Mouse (Mus musculus): ENCODE results near the gene 1520401A03Rik. TPM values are rescaled to one million over a fixed set of nuclear protein-coding genes. Genes with fewer than 3 reads are reported as not detected.

The 1520401A03Rik gene
- polyA plus RNA-seq, 1 experiment: 0.40 TPM

GRCm38 (mm10) chr17:23674271-23674952 lies 48.2 kb downstream of the 1520401A03Rik start:
- H3K79me2 ChIP-seq (ENCODE audit: control insufficient read depth, insufficient read depth): peaks cover 34% of the 10 kb centered on the region
- H3K4me2 ChIP-seq (ENCODE audit: low read depth): peak overlapping the region; percentile 99
- H3ac ChIP-seq (ENCODE audit: control insufficient read depth, insufficient read length): peak overlapping the region; percentile 15
- H3K36me3 ChIP-seq (ENCODE audit: control insufficient read depth, insufficient read depth): peaks cover 14% of the 10 kb centered on the region
- no peaks in the 10 kb centered on the region for H3K27me3 ChIP-seq (ENCODE audit: control insufficient read depth, insufficient read depth, insufficient read length)
- H3K4me3 ChIP-seq: peak overlapping the region; percentile 99
- TF ChIP-seq POLR2A (IDR thresholded peaks at IDR 0.05; ENCODE audit: insufficient read length, low read depth): peak; percentile 15
- TF ChIP-seq POLR2AphosphoS2 (IDR thresholded peaks at IDR 0.05; ENCODE audit: insufficient read length, low read depth): no peak

- peak within 1 kb of the TSS; percentile 99 for H3K4me2 ChIP-seq (ENCODE audit: low read depth)
- H3ac ChIP-seq (ENCODE audit: control insufficient read depth, insufficient read length): peak within 1 kb of the TSS; percentile 15
- H3K27me3 ChIP-seq (ENCODE audit: control insufficient read depth, insufficient read depth, insufficient read length): no peaks in the 10 kb centered on the region
- peaks cover 14% of the 10 kb centered on the region for H3K36me3 ChIP-seq (ENCODE audit: control insufficient read depth, insufficient read depth)
- no peak for TF ChIP-seq MAX (IDR thresholded peaks at IDR 0.05; ENCODE audit: low read depth)
- TF ChIP-seq POLR2AphosphoS2 (IDR thresholded peaks at IDR 0.05; ENCODE audit: insufficient read length, low read depth): peak; percentile 83
- TF ChIP-seq SRF (IDR thresholded peaks at IDR 0.05; ENCODE audit: control insufficient read depth, insufficient read length, low read depth): no peak
- peak; percentile 61 for TF ChIP-seq USF1 (IDR thresholded peaks at IDR 0.05; ENCODE audit: low read depth)
- no peak for TF ChIP-seq E2F4 (IDR thresholded peaks at IDR 0.05; ENCODE audit: insufficient read depth)
- no peak for TF ChIP-seq TCF3 (IDR thresholded peaks at IDR 0.05; ENCODE audit: insufficient read length, low read depth)
- no peak for TF ChIP-seq TCF12 (IDR thresholded peaks at IDR 0.05; ENCODE audit: insufficient read depth, poor library complexity, severe bottlenecking)
- TF ChIP-seq MYOG (IDR thresholded peaks at IDR 0.05; ENCODE audit: control insufficient read depth in 1 of 3, insufficient read depth in 1 of 3, insufficient read length in 2 of 3, low read depth in 2 of 3): no peak
- TF ChIP-seq CEBPB (IDR thresholded peaks at IDR 0.05; ENCODE audit: insufficient read depth, poor library complexity, severe bottlenecking): 0 out of 2 replicates have a peak, but pooled peaks have one; percentile 32
- TF ChIP-seq POLR2A (IDR thresholded peaks at IDR 0.05; ENCODE audit: insufficient read length, low read depth): peak; percentile 61
- peaks cover 34% of the 10 kb centered on the region for H3K79me2 ChIP-seq (ENCODE audit: control insufficient read depth, insufficient read depth)
- peak within 1 kb of the TSS; percentile 99 for H3K4me3 ChIP-seq
Observed at GRCm38 (mm10) chr17:23673424-23674073, 49.0 kb downstream of the 1520401A03Rik start, which contains the start of the genes Hcfc1r1 and Thoc6. TSS of gene Hcfc1r1 (plus strand) at chr17:23673596. TSS of gene Thoc6 (minus strand) at chr17:23673882.

- no peaks in the 10 kb centered on the region for H3K27me3 ChIP-seq (ENCODE audit: control insufficient read depth, insufficient read depth, insufficient read length)
- H3K36me3 ChIP-seq (ENCODE audit: control insufficient read depth, insufficient read depth): peaks cover 14% of the 10 kb centered on the region
- H3K4me2 ChIP-seq (ENCODE audit: low read depth): peak overlapping the region; percentile 99
- H3ac ChIP-seq (ENCODE audit: control insufficient read depth, insufficient read length): no peak overlapping the region
- TF ChIP-seq MYOG (IDR thresholded peaks at IDR 0.05; ENCODE audit: control insufficient read depth in 1 of 3, insufficient read depth in 1 of 3, insufficient read length in 2 of 3, low read depth in 2 of 3) (no peak), POLR2AphosphoS2 (IDR thresholded peaks at IDR 0.05; ENCODE audit: insufficient read length, low read depth) (no peak), TCF3 (IDR thresholded peaks at IDR 0.05; ENCODE audit: insufficient read length, low read depth) (no peak), TCF12 (IDR thresholded peaks at IDR 0.05; ENCODE audit: insufficient read depth, poor library complexity, severe bottlenecking) (no peak), POLR2A (IDR thresholded peaks at IDR 0.05; ENCODE audit: insufficient read length, low read depth) (no peak), USF1 (IDR thresholded peaks at IDR 0.05; ENCODE audit: low read depth) (no peak), MYOD1 (IDR thresholded peaks at IDR 0.05; ENCODE audit: control insufficient read depth in 1 of 3, insufficient read length in 2 of 3, low read depth in 2 of 3) (no peak), E2F4 (IDR thresholded peaks at IDR 0.05; ENCODE audit: insufficient read depth) (no peak)
- H3K79me2 ChIP-seq (ENCODE audit: control insufficient read depth, insufficient read depth): peaks cover 34% of the 10 kb centered on the region
- peak overlapping the region; percentile 99 for H3K4me3 ChIP-seq
Observed at GRCm38 (mm10) chr17:23672761-23673160, 49.8 kb downstream of the 1520401A03Rik start.

- no peak overlapping the region for H3ac ChIP-seq (ENCODE audit: control insufficient read depth, insufficient read length)
- H3K79me2 ChIP-seq (ENCODE audit: control insufficient read depth, insufficient read depth): peaks cover 31% of the 10 kb centered on the region
- H3K27me3 ChIP-seq (ENCODE audit: control insufficient read depth, insufficient read depth, insufficient read length): no peaks in the 10 kb centered on the region
- TF ChIP-seq MYOD1 (IDR thresholded peaks at IDR 0.05; ENCODE audit: control insufficient read depth in 1 of 3, insufficient read length in 2 of 3, low read depth in 2 of 3) (no peak), POLR2AphosphoS2 (IDR thresholded peaks at IDR 0.05; ENCODE audit: insufficient read length, low read depth) (peak; percentile 18)
- peaks cover 14% of the 10 kb centered on the region for H3K36me3 ChIP-seq (ENCODE audit: control insufficient read depth, insufficient read depth)
- no peak overlapping the region for H3K4me3 ChIP-seq
- no peak overlapping the region for H3K4me2 ChIP-seq (ENCODE audit: low read depth)
Observed at GRCm38 (mm10) chr17:23671519-23671918, 51.1 kb downstream of the 1520401A03Rik start.

- TF ChIP-seq SRF (IDR thresholded peaks at IDR 0.05; ENCODE audit: control insufficient read depth, insufficient read length, low read depth) (no peak), REST (IDR thresholded peaks at IDR 0.05; ENCODE audit: insufficient read depth, insufficient read length) (no peak), TCF3 (IDR thresholded peaks at IDR 0.05; ENCODE audit: insufficient read length, low read depth) (no peak), USF1 (IDR thresholded peaks at IDR 0.05; ENCODE audit: low read depth) (no peak), CEBPB (IDR thresholded peaks at IDR 0.05; ENCODE audit: insufficient read depth, poor library complexity, severe bottlenecking) (no peak), E2F4 (IDR thresholded peaks at IDR 0.05; ENCODE audit: insufficient read depth) (no peak), MYOG (IDR thresholded peaks at IDR 0.05; ENCODE audit: control insufficient read depth in 1 of 3, insufficient read depth in 1 of 3, insufficient read length in 2 of 3, low read depth in 2 of 3) (no peak), POLR2AphosphoS2 (IDR thresholded peaks at IDR 0.05; ENCODE audit: insufficient read length, low read depth) (no peak), MYOD1 (IDR thresholded peaks at IDR 0.05; ENCODE audit: control insufficient read depth in 1 of 3, insufficient read length in 2 of 3, low read depth in 2 of 3) (no peak), TCF12 (IDR thresholded peaks at IDR 0.05; ENCODE audit: insufficient read depth, poor library complexity, severe bottlenecking) (no peak)
- Histone ChIP-seq H3K79me2 (ENCODE audit: control insufficient read depth, insufficient read depth) (peaks cover 31% of the 10 kb centered on the region), H3ac (ENCODE audit: control insufficient read depth, insufficient read length) (no peak overlapping the region)
Observed at GRCm38 (mm10) chr17:23670516-23671074, 52.0 kb downstream of the 1520401A03Rik start.

More at GRCm38 (mm10) chr17:23670516-23671074, 52.0 kb downstream of the 1520401A03Rik start:
- no peaks in the 10 kb centered on the region for H3K27me3 ChIP-seq (ENCODE audit: control insufficient read depth, insufficient read depth, insufficient read length)
- peaks cover 18% of the 10 kb centered on the region for H3K36me3 ChIP-seq (ENCODE audit: control insufficient read depth, insufficient read depth)
- no peak overlapping the region for H3K4me2 ChIP-seq (ENCODE audit: low read depth)
- H3K4me3 ChIP-seq: no peak overlapping the region
